ENCODE assay signal across 7 mouse cellular contexts in genomic region chr17:43990957-43991383, GRCm38 (mm10).
A peak's percentile ranks its signal among the peaks of the same experiment; 100 is the strongest.
DNase-seq lines count a peak whose midpoint lies in the region; ATAC-seq and TF ChIP-seq lines count a peak whose summit lies in the region.

No protein-coding gene starts in this region.

- H3K27me3 ChIP-seq in C2C12 (ENCODE audit: control insufficient read depth, insufficient read depth, insufficient read length), result no peaks in the 10 kb centered on the region
- no peaks in the 10 kb centered on the region for H3K27me3 ChIP-seq in forebrain, embryonic 16.5 days (replicated peaks; ENCODE audit: control insufficient read depth, insufficient read depth, low read length)
- no peaks in the 10 kb centered on the region for H3K27me3 ChIP-seq in limb, embryonic 12.5 days
- no peaks in the 10 kb centered on the region for H3K27me3 ChIP-seq in kidney, embryonic 16.5 days (ENCODE audit: insufficient read depth, low read length)

- H3K9me3 ChIP-seq in forebrain, embryonic 16.5 days (ENCODE audit: control insufficient read depth, low read length), result no peaks in the 10 kb centered on the region
- H3K9me3 ChIP-seq in limb, embryonic 12.5 days, result peaks cover 3% of the 10 kb centered on the region; the same call in 1 of the 2 replicates
- no peaks in the 10 kb centered on the region for H3K9me3 ChIP-seq in kidney, embryonic 16.5 days (ENCODE audit: low read length)

- WGBS in forebrain, embryonic 16.5 days, result 45% methylated on average over 10 of the region's 10 CpGs
- 5% methylated on average over 10 of the region's 10 CpGs for WGBS in limb, embryonic 12.5 days
- WGBS in kidney, embryonic 16.5 days, result 62% methylated on average over 10 of the region's 10 CpGs

- H3K4me1 ChIP-seq in forebrain, embryonic 16.5 days (replicated peaks; ENCODE audit: control insufficient read depth, insufficient read depth, low read length), result peaks cover 11% of the 10 kb centered on the region
- H3K4me1 ChIP-seq in limb, embryonic 12.5 days (replicated peaks), result peaks cover 17% of the 10 kb centered on the region
- H3K4me1 ChIP-seq in kidney, embryonic 16.5 days (ENCODE audit: insufficient read depth, low read length), result 0 out of 2 replicates have a peak, but pooled peaks cover 3% of the 10 kb centered on the region

- H3ac ChIP-seq in C2C12 (ENCODE audit: control insufficient read depth, insufficient read length, low read depth), result no peak overlapping the region

- no peak overlapping the region; the same call in 1 of the 2 replicates for H3K4me2 ChIP-seq in forebrain, embryonic 16.5 days (ENCODE audit: low read length)
- peak overlapping the region; percentile 42 for H3K4me2 ChIP-seq in limb, embryonic 12.5 days
- no peak overlapping the region for H3K4me2 ChIP-seq in kidney, embryonic 16.5 days (replicated peaks; ENCODE audit: low read depth, low read length)

- no peaks in the 10 kb centered on the region for H3K79me3 ChIP-seq in C2C12 (ENCODE audit: low read depth)

- no peak overlapping the region for H3K9ac ChIP-seq in forebrain, embryonic 16.5 days (replicated peaks; ENCODE audit: low read depth, low read length)
- H3K9ac ChIP-seq in limb, embryonic 12.5 days (replicated peaks), result no peak overlapping the region
- H3K9ac ChIP-seq in kidney, embryonic 16.5 days (replicated peaks; ENCODE audit: low read length), result no peak overlapping the region

- peak; percentile 70 for ATAC-seq in forebrain, embryonic 16.5 days
- peak; percentile 59; the same call in 1 of the 2 replicates for ATAC-seq in limb, embryonic 12.5 days (ENCODE audit: insufficient number of reproducible peaks, insufficient read depth, low FRiP score, low TSS enrichment, low read depth)
- ATAC-seq in kidney, embryonic 16.5 days (ENCODE audit: low FRiP score, low TSS enrichment), result no peak

- no peak overlapping the region for H3K27ac ChIP-seq in forebrain, embryonic 16.5 days (ENCODE audit: low read length)
- H3K27ac ChIP-seq in limb, embryonic 12.5 days, result peak overlapping the region; percentile 76
- no peak overlapping the region for H3K27ac ChIP-seq in kidney, embryonic 16.5 days (ENCODE audit: low read length)

- H3K36me3 ChIP-seq in C2C12 (ENCODE audit: control insufficient read depth, insufficient read depth), result no peaks in the 10 kb centered on the region
- H3K36me3 ChIP-seq in forebrain, embryonic 16.5 days (ENCODE audit: control insufficient read depth, insufficient read depth), result no peaks in the 10 kb centered on the region
- no peaks in the 10 kb centered on the region for H3K36me3 ChIP-seq in limb, embryonic 12.5 days
- H3K36me3 ChIP-seq in kidney, embryonic 16.5 days (ENCODE audit: insufficient read depth, low read length), result no peaks in the 10 kb centered on the region

- TF ChIP-seq CTCF in C2C12 (IDR thresholded peaks at IDR 0.05; ENCODE audit: control insufficient read depth, insufficient read depth, insufficient read length), result no peak

- peak; percentile 41 for DNase-seq in 3134 (ENCODE audit: extremely low read depth, insufficient read length, low spot score)
- DNase-seq in kidney, postnatal 25 days, result no peak
- no peak for DNase-seq in c-Kit-positive CD71-positive TER-119-positive erythroid progenitor cells, embryonic 14.5 days (ENCODE audit: low spot score)

- no peak overlapping the region for H3K4me3 ChIP-seq in C2C12 (ENCODE audit: insufficient read depth, poor library complexity, severe bottlenecking)
- H3K4me3 ChIP-seq in forebrain, embryonic 16.5 days (replicated peaks; ENCODE audit: low read length), result no peak overlapping the region
- no peak overlapping the region for H3K4me3 ChIP-seq in limb, embryonic 12.5 days (replicated peaks)
- no peak overlapping the region for H3K4me3 ChIP-seq in kidney, embryonic 16.5 days (ENCODE audit: low read length)

- no peaks in the 10 kb centered on the region for H3K79me2 ChIP-seq in C2C12 (ENCODE audit: control insufficient read depth, insufficient read depth)

TF ChIP-seq in C2C12, 6 proteins besides CTCF, POLR2A, EP300 and RAD21:
- TF ChIP-seq USF1 (IDR thresholded peaks at IDR 0.05; ENCODE audit: low read depth), result peak; percentile 71
- TF ChIP-seq FOSL1 (IDR thresholded peaks at IDR 0.05; ENCODE audit: insufficient read depth, low read length, poor library complexity, severe bottlenecking), result no peak
